Mouse (Mus musculus) liver, embryonic 11.5 days (tissue): Measurements from ENCODE around the gene Fryl. TPM values are rescaled to one million over a fixed set of nuclear protein-coding genes. Genes with fewer than 3 reads are reported as not detected.

Source experiments
- ATAC-seq: fragments of 200-750 bp; cut with Nextera tagmentation; replicated peaks from 2 replicates; pipeline ENCODE4 v1.8.0; 2017; ENCODE audit warnings: moderate number of reproducible peaks, mild to moderate bottlenecking, moderate TSS enrichment, moderate library complexity; ENCODE audit not compliant: low FRiP score
- DNase-seq: peaks from one replicate; pipeline ENCODE4 v3.0.0-alpha.2; 2017; ENCODE audit warnings: low spot score
- H3K27ac ChIP-seq: fragments of 300-500 bp; sonication (generic); 2 replicates; pipeline ENCODE4 v1.5.1; 2014; ENCODE audit warnings: mild to moderate bottlenecking, low read depth, low read length, control low read depth
- H3K27me3 ChIP-seq: fragments of 300-500 bp; sonication (generic); replicated peaks from 2 replicates; pipeline ENCODE4 v1.6.1; 2014; ENCODE audit warnings: low read length, mixed read lengths; ENCODE audit not compliant: control insufficient read depth, insufficient read depth
- H3K36me3 ChIP-seq: fragments of 300-500 bp; sonication (generic); 2 replicates; pipeline ENCODE4 v1.6.1; 2014; ENCODE audit warnings: mild to moderate bottlenecking, low read length, moderate library complexity, mixed read lengths; ENCODE audit not compliant: control insufficient read depth, insufficient read depth
- H3K4me1 ChIP-seq: fragments of 300-500 bp; sonication (generic); replicated peaks from 2 replicates; pipeline ENCODE4 v1.6.1; 2014; ENCODE audit warnings: low read length, mixed read lengths; ENCODE audit not compliant: control insufficient read depth, insufficient read depth
- H3K4me2 ChIP-seq: fragments of 300-500 bp; sonication (generic); 2 replicates; pipeline ENCODE4 v1.6.1; 2014; ENCODE audit warnings: mild to moderate bottlenecking, control low read depth, moderate library complexity
- H3K4me3 ChIP-seq: fragments of 300-500 bp; sonication (generic); 2 replicates; pipeline ENCODE4 v1.5.1; 2014; ENCODE audit warnings: low read depth, low read length, control low read depth
- H3K9ac ChIP-seq: fragments of 300-500 bp; sonication (generic); 2 replicates; pipeline ENCODE4 v1.6.1; 2014; ENCODE audit warnings: low read depth, low read length, control low read depth
- H3K9me3 ChIP-seq: fragments of 300-500 bp; sonication (generic); 2 replicates; pipeline ENCODE4 v1.6.1; 2016; ENCODE audit warnings: low read length, inconsistent platforms, mixed read lengths; ENCODE audit not compliant: control insufficient read depth
- WGBS: fragments of 180-500 bp; shearing (Covaris S2); extraction: QIAGEN DNeasy Blood & Tissue Kit; methylation state at CpG from one replicate; pipeline ENCODE4 v1.1.7; 2014; 5-methylcytosine and 5-hydroxymethylcytosine counted together
- polyA plus RNA-seq: library from polyadenylated mRNA; unstranded; fragments of >200 nt; fragmentation: Nextera tagmentation; extraction: Ambion mirVana; gene quantifications from 2 replicates; pipeline ENCODE4 v1.2.1, GENCODE M21; 2014

The Fryl gene
- polyA plus RNA-seq, 1 experiment from 2014 or later = 39.7 TPM

DNA sequence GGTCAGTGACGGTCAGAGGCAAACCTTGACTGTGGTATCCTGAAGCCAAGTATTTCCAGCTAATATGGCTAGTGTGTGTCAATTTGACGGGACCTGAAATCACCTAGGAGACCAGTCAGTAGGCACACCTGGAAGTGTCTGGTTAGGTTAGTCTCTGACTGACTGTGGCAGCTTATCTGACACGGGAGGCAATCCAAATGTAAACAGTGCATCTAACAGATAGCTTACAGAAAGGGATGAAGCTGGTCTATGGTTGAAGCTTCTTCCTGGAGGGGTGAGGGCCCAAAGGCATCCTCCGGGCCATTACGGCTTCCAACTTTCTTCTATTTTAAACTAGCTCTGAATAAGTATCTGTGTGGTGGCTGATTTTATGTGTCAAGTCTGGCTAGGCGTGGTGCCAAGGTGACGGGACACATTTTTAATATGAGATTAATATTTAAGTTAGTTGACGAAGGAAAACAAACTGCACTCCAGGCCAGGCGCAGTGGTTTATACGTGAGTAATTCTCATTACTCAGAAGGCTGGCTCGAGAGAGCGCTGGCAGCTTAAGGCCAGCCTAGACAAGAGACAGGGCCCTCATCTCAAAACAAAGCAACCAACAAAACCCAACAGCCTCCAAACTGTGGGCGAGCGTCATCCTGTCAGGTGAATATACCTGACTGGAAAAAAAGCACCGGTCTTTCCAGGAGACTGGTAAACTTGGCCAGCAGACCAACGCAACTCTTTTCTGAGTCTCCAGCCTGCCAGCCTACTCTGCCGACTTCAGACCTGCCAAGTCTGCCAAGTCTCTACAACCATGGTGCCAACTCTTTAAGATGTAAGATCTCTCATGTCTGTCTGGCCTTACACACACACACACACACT lies 23.2 kb downstream of the Fryl start:
- DNase-seq (no peak), ATAC-seq (no peak)
- H3K36me3 ChIP-seq = no peaks in the 10 kb centered on the region
- no peaks in the 10 kb centered on the region for H3K9me3 ChIP-seq
- H3K4me3 ChIP-seq = no peak overlapping the region
- H3K4me2 ChIP-seq = no peak overlapping the region
- H3K27ac ChIP-seq = no peak overlapping the region
- H3K27me3 ChIP-seq = no peaks in the 10 kb centered on the region
- no peak overlapping the region for H3K9ac ChIP-seq
- peaks cover 31% of the 10 kb centered on the region for H3K4me1 ChIP-seq
- WGBS = 75% methylated on average over 17 of the region's 17 CpGs

GRCm38 (mm10) chr5:73232267-73232666 lies 24.2 kb downstream of the Fryl start:
- H3K36me3 ChIP-seq = no peaks in the 10 kb centered on the region
- no peaks in the 10 kb centered on the region for H3K9me3 ChIP-seq
- H3K4me3 ChIP-seq = no peak overlapping the region
- H3K9ac ChIP-seq = no peak overlapping the region
- 34% methylated on average over 9 of the region's 9 CpGs for WGBS
- no peaks in the 10 kb centered on the region for H3K27me3 ChIP-seq
- ATAC-seq = no peak
- H3K27ac ChIP-seq = no peak overlapping the region
- H3K4me2 ChIP-seq = no peak overlapping the region; the same call in 1 of the 2 replicates
- peaks cover 31% of the 10 kb centered on the region for H3K4me1 ChIP-seq
- no peak for DNase-seq

GRCm38 (mm10) chr5:73231835-73232234 lies 24.6 kb downstream of the Fryl start:
- 12% methylated on average over 6 of the region's 6 CpGs for WGBS
- ATAC-seq = peak; percentile 29; the same call in 1 of the 2 replicates
- Histone ChIP-seq H3K9ac (no peak overlapping the region), H3K27me3 (no peaks in the 10 kb centered on the region), H3K4me2 (no peak overlapping the region; the same call in 1 of the 2 replicates), H3K4me3 (no peak overlapping the region), H3K4me1 (peaks cover 30% of the 10 kb centered on the region), H3K36me3 (no peaks in the 10 kb centered on the region), H3K9me3 (no peaks in the 10 kb centered on the region), H3K27ac (no peak overlapping the region)
- DNase-seq = no peak

GRCm38 (mm10) chr5:73230171-73230570 lies 26.2 kb downstream of the Fryl start:
- no peak overlapping the region for H3K4me3 ChIP-seq
- H3K4me1 ChIP-seq = peaks cover 29% of the 10 kb centered on the region
- no peaks in the 10 kb centered on the region for H3K27me3 ChIP-seq
- H3K9ac ChIP-seq = no peak overlapping the region
- no peak overlapping the region for H3K27ac ChIP-seq
- ATAC-seq = no peak
- 70% methylated on average over 4 of the region's 4 CpGs for WGBS
- DNase-seq = no peak
- no peak overlapping the region for H3K4me2 ChIP-seq
- no peaks in the 10 kb centered on the region for H3K9me3 ChIP-seq
- H3K36me3 ChIP-seq = no peaks in the 10 kb centered on the region

- Histone ChIP-seq H3K36me3 (no peaks in the 10 kb centered on the region), H3K9me3 (no peaks in the 10 kb centered on the region), H3K4me1 (peaks cover 29% of the 10 kb centered on the region), H3K4me3 (no peak overlapping the region), H3K27ac (no peak overlapping the region), H3K27me3 (no peaks in the 10 kb centered on the region), H3K9ac (no peak overlapping the region), H3K4me2 (no peak overlapping the region)
- WGBS = 65% methylated on average over 6 of the region's 6 CpGs
- no peak for DNase-seq
- no peak for ATAC-seq
Observed at GRCm38 (mm10) chr5:73229467-73229866, 27.0 kb downstream of the Fryl start.

DNA sequence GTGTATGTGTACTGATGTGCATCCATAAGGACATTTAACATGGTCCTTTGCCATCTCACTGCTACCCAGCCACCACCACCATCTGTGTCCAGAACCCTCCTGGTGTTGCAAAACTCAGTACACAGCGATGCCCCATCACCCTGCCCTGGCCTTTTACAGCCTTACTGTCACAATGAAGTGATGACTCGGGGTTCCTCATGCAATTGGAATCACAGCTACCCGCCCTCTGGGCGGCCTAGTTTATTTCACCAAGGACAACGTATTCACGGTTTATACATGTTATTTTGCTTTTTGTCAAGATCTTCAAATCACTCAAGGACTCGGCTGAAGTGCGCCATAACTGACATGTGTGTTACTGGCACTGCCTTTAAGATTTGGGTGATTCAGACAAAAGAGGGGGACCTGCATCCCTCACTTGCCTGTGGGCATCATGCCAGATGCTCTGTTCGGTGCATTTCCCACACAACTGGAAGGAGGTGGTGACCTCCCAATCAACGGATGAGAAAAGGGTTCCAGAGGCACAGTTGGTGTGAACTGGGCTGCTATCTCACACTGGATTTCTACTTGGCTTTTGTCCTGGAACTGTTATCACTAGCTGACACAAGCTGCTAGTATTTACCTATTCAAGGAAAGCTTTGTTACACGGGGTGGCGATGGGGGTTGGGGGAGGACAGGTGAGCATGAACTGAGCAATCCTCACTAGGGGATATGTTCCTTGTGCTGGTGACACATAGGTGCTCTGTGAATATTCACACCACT lies 27.9 kb downstream of the Fryl start:
- Histone ChIP-seq H3K36me3 (no peaks in the 10 kb centered on the region), H3K4me2 (no peak overlapping the region), H3K27ac (no peak overlapping the region), H3K9me3 (no peaks in the 10 kb centered on the region), H3K4me1 (peaks cover 29% of the 10 kb centered on the region), H3K4me3 (no peak overlapping the region), H3K9ac (no peak overlapping the region), H3K27me3 (no peaks in the 10 kb centered on the region)
- ATAC-seq = no peak
- 78% methylated on average over 12 of the region's 12 CpGs for WGBS
- DNase-seq = no peak

- H3K4me1 ChIP-seq = peaks cover 20% of the 10 kb centered on the region
- H3K27ac ChIP-seq = no peak overlapping the region
Observed at GRCm38 (mm10) chr5:73227518-73228101, 28.8 kb downstream of the Fryl start.

DNA sequence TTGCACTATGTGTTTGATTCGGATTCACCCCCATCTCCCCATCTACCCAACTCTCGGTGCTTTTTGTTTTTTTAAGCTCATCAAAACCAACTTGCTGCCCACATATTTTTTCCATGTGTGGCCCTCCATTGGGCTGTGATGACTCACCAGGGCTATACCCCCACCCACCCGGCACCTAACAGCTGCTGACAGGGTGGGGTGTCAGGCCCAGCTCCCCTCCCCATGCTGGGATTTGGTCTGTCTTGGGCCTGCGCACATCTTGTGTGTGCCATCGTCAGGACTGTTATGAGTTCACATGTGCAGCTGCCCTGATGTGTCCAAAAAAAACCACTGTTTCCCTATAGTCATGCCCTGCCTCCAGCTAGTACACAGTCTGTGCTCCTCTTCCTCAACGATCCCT lies 33.4 kb downstream of the Fryl start:
- no peak for DNase-seq
- Histone ChIP-seq H3K9ac (no peak overlapping the region), H3K27ac (no peak overlapping the region), H3K36me3 (no peaks in the 10 kb centered on the region), H3K4me1 (no peaks in the 10 kb centered on the region), H3K27me3 (no peaks in the 10 kb centered on the region), H3K9me3 (no peaks in the 10 kb centered on the region), H3K4me2 (no peak overlapping the region), H3K4me3 (no peak overlapping the region)
- no peak for ATAC-seq
- 75% methylated on average over 6 of the region's 6 CpGs for WGBS

More at GRCm38 (mm10) chr5:73227518-73228101, 28.8 kb downstream of the Fryl start:
- Histone ChIP-seq H3K4me3 (no peak overlapping the region), H3K27me3 (no peaks in the 10 kb centered on the region), H3K36me3 (no peaks in the 10 kb centered on the region), H3K9ac (no peak overlapping the region), H3K9me3 (no peaks in the 10 kb centered on the region), H3K4me2 (no peak overlapping the region)
- 83% methylated on average over 11 of the region's 11 CpGs for WGBS
- DNase-seq = no peak
- ATAC-seq = no peak
